Mouse (Mus musculus): ENCODE data around the gene Rnf24. TPM values are rescaled to one million over a fixed set of nuclear protein-coding genes. Genes with fewer than 3 reads are reported as not detected.

The Rnf24 gene
- polyA plus RNA-seq, 1 experiment from 2014 or later: 18.4 TPM

Small RNA genes within 50 kb of the gene (microRNA-seq; reads per million reads assigned to microRNA genes)
- gene Mir103-2: 41.3 reads per million, percentile 32 among the genes with 10 or more reads in this experiment

Other genes starting within 250 kb of the Rnf24 start
- gene Hspa12b, start 225.6 kb downstream of the Rnf24 start, polyA plus RNA-seq (2014; fragmentation: Nextera tagmentation; extraction: Ambion mirVana): 1.3 and 3.4 TPM in 2 replicates
- not detected in 2 replicates for gene Gm11037, start 219.4 kb downstream of the Rnf24 start, polyA plus RNA-seq (2014; fragmentation: Nextera tagmentation; extraction: Ambion mirVana)
- 86.9 and 90.0 TPM in 2 replicates for gene 1700037H04Rik, start 192.8 kb downstream of the Rnf24 start, polyA plus RNA-seq (2014; fragmentation: Nextera tagmentation; extraction: Ambion mirVana)
- gene Cenpb, start 172.8 kb downstream of the Rnf24 start, polyA plus RNA-seq (2014; fragmentation: Nextera tagmentation; extraction: Ambion mirVana): 7.0 and 10.5 TPM in 2 replicates
- 21.9 and 24.7 TPM in 2 replicates for gene Cdc25b, start 165.9 kb downstream of the Rnf24 start, polyA plus RNA-seq (2014; fragmentation: Nextera tagmentation; extraction: Ambion mirVana)
- 9.2 and 9.4 TPM in 2 replicates for gene Spef1, start 165.6 kb downstream of the Rnf24 start, polyA plus RNA-seq (2014; fragmentation: Nextera tagmentation; extraction: Ambion mirVana)
- 39.4 and 39.5 TPM in 2 replicates for gene Ap5s1, start 145.8 kb downstream of the Rnf24 start, polyA plus RNA-seq (2014; fragmentation: Nextera tagmentation; extraction: Ambion mirVana)
- 5.0 and 6.1 TPM in 2 replicates for gene Mavs, start 118.8 kb downstream of the Rnf24 start, polyA plus RNA-seq (2014; fragmentation: Nextera tagmentation; extraction: Ambion mirVana)
- gene Pank2, start 90.4 kb downstream of the Rnf24 start, polyA plus RNA-seq (2014; fragmentation: Nextera tagmentation; extraction: Ambion mirVana): 28.7 and 32.2 TPM in 2 replicates
- 28.9 and 31.9 TPM in 2 replicates for gene Smox, start 138.6 kb upstream of the Rnf24 start, polyA plus RNA-seq (2014; fragmentation: Nextera tagmentation; extraction: Ambion mirVana)
- gene Adra1d, start 209.4 kb upstream of the Rnf24 start, polyA plus RNA-seq (2014; fragmentation: Nextera tagmentation; extraction: Ambion mirVana): 0.17 and 0.18 TPM in 2 replicates